9 mouse cellular contexts compared by ENCODE assay signal in the genomic region with DNA sequence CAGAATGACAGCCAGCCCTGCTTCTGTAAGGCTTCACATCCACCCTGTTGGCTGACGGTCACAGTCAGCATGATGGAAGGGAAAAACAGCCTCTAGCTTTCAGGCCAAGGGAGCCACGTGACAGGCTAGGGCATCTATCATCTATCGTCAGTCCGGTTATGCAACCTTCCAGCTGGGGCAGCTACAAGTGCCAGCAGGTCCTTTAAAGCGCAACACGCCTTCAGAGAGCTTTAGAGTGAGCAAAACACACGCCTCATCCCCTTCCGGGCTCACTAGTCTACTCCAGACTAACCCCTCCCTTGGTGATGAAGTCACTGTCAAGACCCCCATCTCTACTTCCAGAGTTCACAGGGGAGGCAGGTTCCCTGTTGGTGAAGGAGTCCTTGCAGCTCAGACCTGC. TPM values are rescaled to one million over a fixed set of nuclear protein-coding genes. Genes with fewer than 3 reads are reported as not detected.
DNase-seq lines count a peak whose midpoint lies in the region; ATAC-seq and TF ChIP-seq lines count a peak whose summit lies in the region.
"Had no signal": no experiment of that assay in that cellular context is flagged by ENCODE, and none has a peak within 500 bp of the region (broad histone marks: within the 10 kb centered on the region; RNA-seq: fewer than 3 reads in every experiment).

No protein-coding gene starts in this region.

- no peak overlapping the region for H3K9ac ChIP-seq in heart, adult 2 months (ENCODE audit: low read depth, low read length)
- no peak overlapping the region for H3K9ac ChIP-seq in heart, embryonic 11.5 days (ENCODE audit: low read depth, low read length)

- no peaks in the 10 kb centered on the region for H3K79me2 ChIP-seq in heart, adult 2 months (replicated peaks; ENCODE audit: control insufficient read depth, insufficient read depth, low read length)

- no peak for ATAC-seq in heart, embryonic 11.5 days (replicated peaks; ENCODE audit: insufficient number of reproducible peaks, low FRiP score, low TSS enrichment)

- H3K9me3 ChIP-seq in heart, embryonic 11.5 days (replicated peaks; ENCODE audit: control insufficient read depth, low read length): no peaks in the 10 kb centered on the region

- TF ChIP-seq EP300 in heart, adult 2 months (IDR thresholded peaks at IDR 0.05; ENCODE audit: insufficient read depth, low read depth, low read length): no peak

- H3K4me1 ChIP-seq in heart, adult 2 months (ENCODE audit: control insufficient read depth, insufficient read depth, low read length): no peaks in the 10 kb centered on the region
- H3K4me1 ChIP-seq in heart, embryonic 11.5 days (ENCODE audit: control insufficient read depth, insufficient read depth, low read length): no peaks in the 10 kb centered on the region
- H3K4me1 ChIP-seq in thymus, adult 2 months (replicated peaks; ENCODE audit: control insufficient read depth, insufficient read depth, low read length): no peaks in the 10 kb centered on the region; the same call in 1 of the 2 replicates

- no peak for TF ChIP-seq CTCF in heart, adult 2 months (IDR thresholded peaks at IDR 0.05)
- no peak for TF ChIP-seq CTCF in thymus, adult 2 months (IDR thresholded peaks at IDR 0.05; ENCODE audit: borderline replicate concordance, control insufficient read depth, extremely low read depth, insufficient read depth, low read length, poor library complexity)

- no peaks in the 10 kb centered on the region for H3K36me3 ChIP-seq in heart, adult 2 months (ENCODE audit: control insufficient read depth, insufficient read depth, low read length)
- no peaks in the 10 kb centered on the region for H3K36me3 ChIP-seq in heart, embryonic 11.5 days (ENCODE audit: control insufficient read depth, insufficient read depth, low read length)
- no peaks in the 10 kb centered on the region for H3K36me3 ChIP-seq in thymus, adult 2 months (ENCODE audit: control insufficient read depth, insufficient read depth, low read length)

- TF ChIP-seq POLR2A in heart, adult 2 months (IDR thresholded peaks at IDR 0.05; ENCODE audit: insufficient read depth, low read depth, low read length): no peak
- no peak for TF ChIP-seq POLR2A in thymus, adult 2 months (IDR thresholded peaks at IDR 0.05; ENCODE audit: control insufficient read depth, extremely low read depth, insufficient read depth, low read length, poor library complexity)

- no peak overlapping the region for H3K4me2 ChIP-seq in heart, embryonic 11.5 days

- no peak overlapping the region for H3K27ac ChIP-seq in heart, adult 2 months
- H3K27ac ChIP-seq in heart, embryonic 11.5 days (ENCODE audit: low read depth, low read length): no peak overlapping the region
- no peak overlapping the region for H3K27ac ChIP-seq in thymus, adult 2 months (ENCODE audit: control insufficient read depth, insufficient read depth, low read length)
- H3K27ac ChIP-seq: macrophage had no signal

- H3K27me3 ChIP-seq in heart, adult 2 months (ENCODE audit: control insufficient read depth, insufficient read depth, low read length): no peaks in the 10 kb centered on the region
- no peaks in the 10 kb centered on the region for H3K27me3 ChIP-seq in heart, embryonic 11.5 days (ENCODE audit: control insufficient read depth, insufficient read depth, low read length)
- H3K27me3 ChIP-seq in thymus, adult 2 months (ENCODE audit: control insufficient read depth, insufficient read depth, low read length): no peaks in the 10 kb centered on the region

- 49% methylated on average over 8 of the region's 8 CpGs for WGBS in heart, adult 2 months
- 56% methylated on average over 8 of the region's 8 CpGs for WGBS in heart, embryonic 11.5 days (ENCODE audit: insufficient replicate concordance)
- 33% methylated on average over 8 of the region's 8 CpGs for WGBS in thymus, adult 2 months

- DNase-seq in heart, adult 2 months: peak; percentile 74 to 80
- peak; percentile 26 for DNase-seq in embryo, embryonic 10.5 days (ENCODE audit: low spot score)
- DNase-seq in kidney, postnatal 10 days: peak; percentile 46
- DNase-seq in ovary, postnatal 14 days (ENCODE audit: low spot score): peak; percentile 42
- no peak for DNase-seq in left cerebral cortex, postnatal 4 days
- no peak for DNase-seq in thymus, adult 2 months
- DNase-seq in cerebellum, postnatal 4 days (ENCODE audit: low spot score in 2 of 2): no peak

- intact Hi-C loops in heart, adult 2 months (cut with DNase I): no loop called here
- intact Hi-C loops in left cerebral cortex, postnatal 4 days (cut with DNase I): no loop called here

- no peak overlapping the region for H3K4me3 ChIP-seq in heart, adult 2 months
- H3K4me3 ChIP-seq in heart, embryonic 11.5 days (ENCODE audit: low read depth, low read length): no peak overlapping the region
- no peak overlapping the region for H3K4me3 ChIP-seq in thymus, adult 2 months (ENCODE audit: control insufficient read depth, insufficient read depth, low read length)

RNA-seq across cellular contexts. Expression of gene Ripk4, which starts 11.7 kb away (rescaled TPM):
- under 1 TPM; 0.05 to 0.07 TPM for total RNA-seq in heart, adult 2 months (2021)
- 0.29 and 0.70 TPM in 2 replicates for polyA plus RNA-seq in heart, adult 2 months (2012; rRNA removed)
- 1.7 and 2.0 TPM in 2 replicates for polyA plus RNA-seq in heart, embryonic 11.5 days (2014; fragmentation: Nextera tagmentation; extraction: Ambion mirVana)
- total RNA-seq in left cerebral cortex, postnatal 4 days (2021): under 1 TPM; 0.38 to 0.40 TPM
- polyA plus RNA-seq in thymus, adult 2 months (2012; rRNA removed): 4.8 and 5.4 TPM in 2 replicates
- polyA plus RNA-seq: macrophage had no signal

Comparison
In these comparisons a context has a peak if more than half of its experiments do, and no peak if none do; other contexts are left out.
1. DNase-seq: peak in heart, adult 2 months (2 of 2), embryo, embryonic 10.5 days (single experiment), kidney, postnatal 10 days (single experiment) and ovary, postnatal 14 days (single experiment); none in left cerebral cortex, postnatal 4 days (single experiment), thymus, adult 2 months (single experiment) and cerebellum, postnatal 4 days (0 of 2).